Mouse (Mus musculus) embryonic facial prominence, embryonic 11.5 days (tissue): ENCODE measurements around the gene Stpg2. TPM values are rescaled to one million over a fixed set of nuclear protein-coding genes. Genes with fewer than 3 reads are reported as not detected.

Experiments
- ATAC-seq: fragments of 200-750 bp; cut with Nextera tagmentation; replicated peaks from 2 replicates; pipeline ENCODE4 v1.8.0; 2017; ENCODE audit warnings: low read depth; ENCODE audit not compliant: insufficient number of reproducible peaks, low FRiP score, low TSS enrichment
- DNase-seq: peaks from one replicate; pipeline ENCODE4 v3.0.0-alpha.2; 2015; ENCODE audit warnings: low spot score
- H3K27ac ChIP-seq: fragments of 300-500 bp; sonication (generic); replicated peaks from 2 replicates; pipeline ENCODE4 v1.5.1; 2014; ENCODE audit warnings: mild to moderate bottlenecking, low read depth, low read length, control low read depth
- H3K27me3 ChIP-seq: fragments of 300-500 bp; sonication (generic); 2 replicates; pipeline ENCODE4 v1.6.1; 2014; ENCODE audit warnings: mild to moderate bottlenecking, low read length, moderate library complexity, mixed read lengths; ENCODE audit not compliant: control insufficient read depth, insufficient read depth
- H3K36me3 ChIP-seq: fragments of 300-500 bp; sonication (generic); replicated peaks from 2 replicates; pipeline ENCODE4 v1.6.1; 2014; ENCODE audit warnings: low read depth, mild to moderate bottlenecking, low read length, moderate library complexity, mixed read lengths; ENCODE audit not compliant: control insufficient read depth, insufficient read depth
- H3K4me1 ChIP-seq: fragments of 300-500 bp; sonication (generic); 2 replicates; pipeline ENCODE4 v1.6.1; 2014; ENCODE audit warnings: low read length, mixed read lengths; ENCODE audit not compliant: control insufficient read depth, insufficient read depth
- H3K4me2 ChIP-seq: fragments of 300-500 bp; sonication (generic); 2 replicates; pipeline ENCODE4 v1.6.1; 2014; ENCODE audit warnings: low read depth, mild to moderate bottlenecking, control low read depth, low read length, moderate library complexity
- H3K4me3 ChIP-seq: fragments of 300-500 bp; sonication (generic); 2 replicates; pipeline ENCODE4 v1.5.1; 2014; ENCODE audit warnings: low read depth, low read length, control low read depth
- H3K9ac ChIP-seq: fragments of 300-500 bp; sonication (generic); replicated peaks from 2 replicates; pipeline ENCODE4 v1.6.1; 2014; ENCODE audit warnings: mild to moderate bottlenecking, control low read depth, low read length
- H3K9me3 ChIP-seq: fragments of 300-500 bp; sonication (generic); replicated peaks from 2 replicates; pipeline ENCODE4 v1.6.1; 2016; ENCODE audit warnings: mild to moderate bottlenecking, low read length, inconsistent platforms, mixed read lengths; ENCODE audit not compliant: control insufficient read depth
- WGBS: fragments of 180-500 bp; shearing (Covaris S2); extraction: QIAGEN DNeasy Blood & Tissue Kit; methylation state at CpG from one replicate; pipeline ENCODE4 v1.1.7; 2014; 5-methylcytosine and 5-hydroxymethylcytosine counted together
- polyA plus RNA-seq: library from polyadenylated mRNA; unstranded; fragments of >200 nt; fragmentation: Nextera tagmentation; extraction: Ambion mirVana; gene quantifications from 2 replicates; pipeline ENCODE4 v1.2.1, GENCODE M21; 2014

The Stpg2 gene
- polyA plus RNA-seq, 1 experiment from 2014 or later, result not detected

- no peak overlapping the region for H3K4me3 ChIP-seq
- 76% methylated on average over 8 of the region's 8 CpGs for WGBS
- ATAC-seq (no peak), DNase-seq (no peak)
- H3K9me3 ChIP-seq, result no peaks in the 10 kb centered on the region
- no peak overlapping the region for H3K27ac ChIP-seq
- no peak overlapping the region for H3K4me2 ChIP-seq
- no peaks in the 10 kb centered on the region for H3K27me3 ChIP-seq
- no peak overlapping the region for H3K9ac ChIP-seq
- no peaks in the 10 kb centered on the region for H3K4me1 ChIP-seq
- H3K36me3 ChIP-seq, result no peaks in the 10 kb centered on the region
Observed at GRCm38 (mm10) chr3:139637887-139638286, 432.4 kb downstream of the Stpg2 start.

GRCm38 (mm10) chr3:139651505-139651904 lies 446.0 kb downstream of the Stpg2 start:
- WGBS, result 74% methylated on average over 4 of the region's 4 CpGs
- ATAC-seq, result no peak
- Histone ChIP-seq H3K9ac (no peak overlapping the region), H3K36me3 (no peaks in the 10 kb centered on the region), H3K9me3 (no peaks in the 10 kb centered on the region), H3K27ac (no peak overlapping the region), H3K4me3 (no peak overlapping the region), H3K4me1 (no peaks in the 10 kb centered on the region), H3K4me2 (no peak overlapping the region), H3K27me3 (no peaks in the 10 kb centered on the region)
- no peak for DNase-seq

- Histone ChIP-seq H3K4me1 (no peaks in the 10 kb centered on the region), H3K4me3 (no peak overlapping the region), H3K27ac (no peak overlapping the region), H3K36me3 (no peaks in the 10 kb centered on the region), H3K9me3 (no peaks in the 10 kb centered on the region), H3K9ac (no peak overlapping the region), H3K27me3 (no peaks in the 10 kb centered on the region), H3K4me2 (no peak overlapping the region)
- DNase-seq (no peak), ATAC-seq (no peak)
- 72% methylated on average over 4 of the region's 4 CpGs for whole genome bisulfite sequencing
Observed at GRCm38 (mm10) chr3:139659416-139659815, 453.9 kb downstream of the Stpg2 start.

- Histone ChIP-seq H3K27me3 (no peaks in the 10 kb centered on the region), H3K4me1 (no peaks in the 10 kb centered on the region), H3K4me3 (no peak overlapping the region), H3K36me3 (no peaks in the 10 kb centered on the region), H3K4me2 (no peak overlapping the region), H3K9ac (no peak overlapping the region), H3K27ac (no peak overlapping the region), H3K9me3 (no peaks in the 10 kb centered on the region)
- no peak for ATAC-seq
- DNase-seq, result no peak
Observed at GRCm38 (mm10) chr3:139662241-139662640, 456.7 kb downstream of the Stpg2 start.

- Histone ChIP-seq H3K27ac (no peak overlapping the region), H3K4me1 (no peaks in the 10 kb centered on the region), H3K27me3 (no peaks in the 10 kb centered on the region), H3K36me3 (no peaks in the 10 kb centered on the region), H3K9me3 (no peaks in the 10 kb centered on the region), H3K4me3 (no peak overlapping the region), H3K9ac (no peak overlapping the region), H3K4me2 (no peak overlapping the region)
- 85% methylated on average over 5 of the region's 5 CpGs for WGBS
- DNase-seq (no peak), ATAC-seq (no peak)
Observed at GRCm38 (mm10) chr3:139663712-139664245, 458.3 kb downstream of the Stpg2 start.

GRCm38 (mm10) chr3:139665047-139665446 lies 459.6 kb downstream of the Stpg2 start:
- Histone ChIP-seq H3K9ac (no peak overlapping the region), H3K4me3 (no peak overlapping the region), H3K4me2 (no peak overlapping the region), H3K9me3 (no peaks in the 10 kb centered on the region), H3K27ac (no peak overlapping the region), H3K4me1 (no peaks in the 10 kb centered on the region), H3K36me3 (no peaks in the 10 kb centered on the region), H3K27me3 (no peaks in the 10 kb centered on the region)
- no peak for ATAC-seq
- WGBS, result 96% methylated on average over 3 of the region's 3 CpGs
- DNase-seq, result no peak

- no peak for DNase-seq
- WGBS, result 71% methylated on average over 3 of the region's 3 CpGs
Observed at GRCm38 (mm10) chr3:139676192-139676591, 470.7 kb downstream of the Stpg2 start.

GRCm38 (mm10) chr3:139676723-139677122 lies 471.2 kb downstream of the Stpg2 start:
- Histone ChIP-seq H3K4me1 (no peaks in the 10 kb centered on the region), H3K4me3 (no peak overlapping the region), H3K27ac (no peak overlapping the region), H3K27me3 (no peaks in the 10 kb centered on the region), H3K9me3 (no peaks in the 10 kb centered on the region), H3K9ac (no peak overlapping the region), H3K36me3 (no peaks in the 10 kb centered on the region), H3K4me2 (no peak overlapping the region)
- DNase-seq, result no peak
- 93% methylated on average over 1 of the region's 1 CpGs for WGBS
- no peak for ATAC-seq

More at GRCm38 (mm10) chr3:139676192-139676591, 470.7 kb downstream of the Stpg2 start:
- Histone ChIP-seq H3K36me3 (no peaks in the 10 kb centered on the region), H3K4me2 (no peak overlapping the region), H3K9me3 (no peaks in the 10 kb centered on the region), H3K9ac (no peak overlapping the region), H3K4me3 (no peak overlapping the region), H3K4me1 (no peaks in the 10 kb centered on the region), H3K27ac (no peak overlapping the region), H3K27me3 (no peaks in the 10 kb centered on the region)
- ATAC-seq, result no peak
